Mouse (Mus musculus) thymus, postnatal 14 days (tissue): ENCODE measurements at regions not wholly inside any gene's neighbourhood (a gene's known extent, or its start where the extent isn't known, plus 50 kb on each side); places are given as distances from the start of the nearest gene placed in this dataset.
A peak's percentile ranks its signal among the peaks of the same experiment; 100 is the strongest.

ENCODE experiments used
- DNase-seq: peaks from one replicate; pipeline ENCODE4 v3.0.0; 2021

- DNase-seq = no peak
Measured at GRCm38 (mm10) chr2:75514171-75514570, 144.9 kb upstream of the Hnrnpa3 start.

GRCm38 (mm10) chr2:75516223-75516622 lies 142.8 kb upstream of the Hnrnpa3 start:
- no peak for DNase-seq

GRCm38 (mm10) chr2:75517096-75517495 lies 142.0 kb upstream of the Hnrnpa3 start:
- no peak for DNase-seq

GRCm38 (mm10) chr2:75518607-75519006 lies 140.5 kb upstream of the Hnrnpa3 start:
- no peak for DNase-seq

- DNase-seq = no peak
Measured at GRCm38 (mm10) chr2:75525562-75525961, 133.5 kb upstream of the Hnrnpa3 start.

- DNase-seq = no peak
Measured at GRCm38 (mm10) chr2:75528706-75529105, 130.4 kb upstream of the Hnrnpa3 start.

GRCm38 (mm10) chr2:75538114-75538513 lies 120.9 kb upstream of the Hnrnpa3 start:
- no peak for DNase-seq

GRCm38 (mm10) chr2:75539726-75540125 lies 119.3 kb upstream of the Hnrnpa3 start:
- DNase-seq = no peak

GRCm38 (mm10) chr2:75542331-75542730 lies 116.7 kb upstream of the Hnrnpa3 start:
- no peak for DNase-seq

GRCm38 (mm10) chr2:75542781-75543180 lies 116.3 kb upstream of the Hnrnpa3 start:
- DNase-seq = no peak

- DNase-seq = no peak
Measured at GRCm38 (mm10) chr2:75545971-75546370, 113.1 kb upstream of the Hnrnpa3 start.

- no peak for DNase-seq
Measured at GRCm38 (mm10) chr2:75555676-75556075, 103.4 kb upstream of the Hnrnpa3 start.

GRCm38 (mm10) chr2:75556744-75557143 lies 102.3 kb upstream of the Hnrnpa3 start:
- DNase-seq = peak; percentile 4

GRCm38 (mm10) chr2:75557392-75557791 lies 101.7 kb upstream of the Hnrnpa3 start:
- no peak for DNase-seq

- no peak for DNase-seq
Measured at GRCm38 (mm10) chr2:75559920-75560319, 99.1 kb upstream of the Hnrnpa3 start.

- DNase-seq = peak; percentile 59
Measured at GRCm38 (mm10) chr2:75563253-75563913, 95.7 kb upstream of the Hnrnpa3 start.

GRCm38 (mm10) chr2:75564809-75565208 lies 94.3 kb upstream of the Hnrnpa3 start:
- DNase-seq = no peak

GRCm38 (mm10) chr2:75567131-75567530 lies 91.9 kb upstream of the Hnrnpa3 start:
- no peak for DNase-seq

- no peak for DNase-seq
Measured at GRCm38 (mm10) chr2:75569756-75570155, 89.3 kb upstream of the Hnrnpa3 start.

GRCm38 (mm10) chr2:75570246-75570645 lies 88.8 kb upstream of the Hnrnpa3 start:
- no peak for DNase-seq

- peak; percentile 87 for DNase-seq
Measured at GRCm38 (mm10) chr2:75584975-75585374, 74.1 kb upstream of the Hnrnpa3 start.

GRCm38 (mm10) chr2:75588572-75588971 lies 70.5 kb upstream of the Hnrnpa3 start:
- peak; percentile 79 for DNase-seq

GRCm38 (mm10) chr2:75589452-75589851 lies 69.6 kb upstream of the Hnrnpa3 start:
- peak; percentile 43 for DNase-seq

- peak; percentile 94 for DNase-seq
Measured at GRCm38 (mm10) chr2:75590175-75590574, 68.9 kb upstream of the Hnrnpa3 start.

- DNase-seq = peak; percentile 56
Measured at GRCm38 (mm10) chr2:75600511-75600910, 58.5 kb upstream of the Hnrnpa3 start.
